Mouse (Mus musculus) liver, postnatal 0 days (tissue): ENCODE results near the gene 2210017I01Rik. TPM values are rescaled to one million over a fixed set of nuclear protein-coding genes. Genes with fewer than 3 reads are reported as not detected.

Experiments used
- ATAC-seq: fragments of 200-750 bp; cut with Nextera tagmentation; 2 replicates; pipeline ENCODE4 v1.8.0; 2017; ENCODE audit warnings: mild to moderate bottlenecking, moderate library complexity
- DNase-seq: peaks from one replicate; pipeline ENCODE4 v3.0.0-alpha.2; 2016
- H3K27ac ChIP-seq: fragments of 300-500 bp; sonication (generic); 2 replicates; pipeline ENCODE4 v1.5.1; 2014; ENCODE audit warnings: antibody characterized with exemption, moderate library complexity, mild to moderate bottlenecking, low read depth
- H3K27me3 ChIP-seq: fragments of 300-500 bp; sonication (generic); 2 replicates; pipeline ENCODE4 v1.6.1; 2014; ENCODE audit warnings: low read length, control low read depth, mixed read lengths; ENCODE audit not compliant: insufficient read depth
- H3K36me3 ChIP-seq: fragments of 300-500 bp; sonication (generic); replicated peaks from 2 replicates; pipeline ENCODE4 v1.6.1; 2014; ENCODE audit warnings: mild to moderate bottlenecking, control low read depth, low read length, moderate library complexity, mixed read lengths; ENCODE audit not compliant: insufficient read depth
- H3K4me1 ChIP-seq: fragments of 300-500 bp; sonication (generic); 2 replicates; pipeline ENCODE4 v1.6.1; 2014; ENCODE audit warnings: antibody characterized with exemption, mild to moderate bottlenecking, control low read depth; ENCODE audit not compliant: insufficient read depth
- H3K4me2 ChIP-seq: fragments of 300-500 bp; sonication (generic); 2 replicates; pipeline ENCODE4 v1.6.1; 2014; ENCODE audit warnings: low read depth, mild to moderate bottlenecking, low read length, moderate library complexity, mixed read lengths
- H3K4me3 ChIP-seq: fragments of 300-500 bp; sonication (generic); 2 replicates; pipeline ENCODE4 v1.5.1; 2014; ENCODE audit warnings: low read depth, low read length
- H3K9ac ChIP-seq: fragments of 300-500 bp; sonication (generic); replicated peaks from 2 replicates; pipeline ENCODE4 v1.6.1; 2014; ENCODE audit warnings: mild to moderate bottlenecking, moderate library complexity
- H3K9me3 ChIP-seq: fragments of 300-500 bp; sonication (generic); 2 replicates; pipeline ENCODE4 v1.6.1; 2016; ENCODE audit warnings: mild to moderate bottlenecking, control low read depth, low read length, mixed read lengths
- CTCF ChIP-seq: sonication (generic); IDR thresholded peaks from 2 replicates; pipeline ENCODE4 v1.5.1; 2016; ENCODE audit warnings: antibody characterized with exemption, low read depth
- EP300 ChIP-seq: IDR thresholded peaks from 2 replicates; pipeline ENCODE4 v1.6.1; 2016; ENCODE audit warnings: antibody characterized with exemption, low read depth, mild to moderate bottlenecking
- WGBS: fragments of 180-500 bp; shearing (Covaris S2); extraction: QIAGEN DNeasy Blood & Tissue Kit; methylation state at CpG from one replicate; pipeline ENCODE4 v1.1.7; 2014; ENCODE audit not compliant: insufficient replicate concordance; 5-methylcytosine and 5-hydroxymethylcytosine counted together
- polyA plus RNA-seq: library from polyadenylated mRNA; unstranded; fragments of >200 nt; fragmentation: Nextera tagmentation; extraction: Ambion mirVana; gene quantifications from 2 replicates; pipeline ENCODE4 v1.2.1, GENCODE M21; 2015

2210017I01Rik gene
- not detected in 2 replicates for polyA plus RNA-seq

- no peaks in the 10 kb centered on the region for H3K4me1 ChIP-seq
- no peak for DNase-seq
- no peak within 1 kb of the TSS for H3K27ac ChIP-seq
- H3K9ac ChIP-seq: no peak within 1 kb of the TSS
- no peak for ATAC-seq
- TF ChIP-seq EP300 (no peak), CTCF (no peak)
- H3K4me3 ChIP-seq: no peak within 1 kb of the TSS
- no peak within 1 kb of the TSS for H3K4me2 ChIP-seq
- no peaks in the 10 kb centered on the region for H3K36me3 ChIP-seq
- no peaks in the 10 kb centered on the region for H3K9me3 ChIP-seq
- H3K27me3 ChIP-seq: no peaks in the 10 kb centered on the region
These were observed at the start of gene 2210017I01Rik for GRCm38 (mm10) chr3:92607392-92607791. Gene 2210017I01Rik (minus strand): TSS chr3:92607492.

- Histone ChIP-seq H3K9ac (no peak within 1 kb of the TSS), H3K4me3 (no peak within 1 kb of the TSS), H3K27me3 (no peaks in the 10 kb centered on the region), H3K4me2 (no peak within 1 kb of the TSS), H3K27ac (no peak within 1 kb of the TSS), H3K9me3 (no peaks in the 10 kb centered on the region), H3K4me1 (no peaks in the 10 kb centered on the region), H3K36me3 (no peaks in the 10 kb centered on the region)
- DNase-seq (no peak), ATAC-seq (no peak)
- TF ChIP-seq EP300 (no peak), CTCF (no peak)
These were observed 49.5 kb upstream of the 2210017I01Rik start, which contains the start of gene Lce1b for GRCm38 (mm10) chr3:92656826-92657225. Gene Lce1b (minus strand): TSS chr3:92656926.

GRCm38 (mm10) chr3:92648207-92648606 lies 40.9 kb upstream of the 2210017I01Rik start, which contains the start of gene Lce1a1:
Gene Lce1a1 (minus strand): TSS chr3:92648307.
- no peak for TF ChIP-seq EP300
- no peak for TF ChIP-seq CTCF
- no peak for ATAC-seq
- no peak within 1 kb of the TSS for H3K9ac ChIP-seq

GRCm38 (mm10) chr3:92639854-92640253 lies 32.6 kb upstream of the 2210017I01Rik start:
- Histone ChIP-seq H3K4me1 (no peaks in the 10 kb centered on the region), H3K4me2 (no peak overlapping the region), H3K9me3 (no peaks in the 10 kb centered on the region), H3K9ac (no peak overlapping the region), H3K27me3 (no peaks in the 10 kb centered on the region), H3K36me3 (no peaks in the 10 kb centered on the region), H3K27ac (no peak overlapping the region), H3K4me3 (no peak overlapping the region)
- WGBS: 85% methylated on average over 15 of the region's 15 CpGs
- no peak for TF ChIP-seq CTCF
- no peak for TF ChIP-seq EP300
- ATAC-seq (no peak), DNase-seq (no peak)

More at GRCm38 (mm10) chr3:92648207-92648606, 40.9 kb upstream of the 2210017I01Rik start, which contains the start of gene Lce1a1:
- no peak within 1 kb of the TSS for H3K4me3 ChIP-seq
- WGBS: 73% methylated on average over 1 of the region's 1 CpGs
- H3K36me3 ChIP-seq: no peaks in the 10 kb centered on the region
- H3K27ac ChIP-seq: no peak within 1 kb of the TSS
- no peak for DNase-seq
- no peaks in the 10 kb centered on the region for H3K4me1 ChIP-seq
- no peaks in the 10 kb centered on the region for H3K27me3 ChIP-seq
- no peaks in the 10 kb centered on the region for H3K9me3 ChIP-seq
- no peak within 1 kb of the TSS for H3K4me2 ChIP-seq

- no peaks in the 10 kb centered on the region for H3K27me3 ChIP-seq
- ATAC-seq (no peak), DNase-seq (no peak)
- TF ChIP-seq CTCF: no peak
- TF ChIP-seq EP300: no peak
- H3K9me3 ChIP-seq: no peaks in the 10 kb centered on the region
- no peak overlapping the region for H3K9ac ChIP-seq
- no peaks in the 10 kb centered on the region for H3K36me3 ChIP-seq
- H3K27ac ChIP-seq: no peak overlapping the region
- H3K4me3 ChIP-seq: no peak overlapping the region
- H3K4me2 ChIP-seq: no peak overlapping the region
- H3K4me1 ChIP-seq: no peaks in the 10 kb centered on the region
- WGBS: 66% methylated on average over 3 of the region's 3 CpGs
These were observed 31.3 kb upstream of the 2210017I01Rik start for GRCm38 (mm10) chr3:92638653-92638991.

GRCm38 (mm10) chr3:92637745-92638652 lies 30.7 kb upstream of the 2210017I01Rik start:
- no peak for DNase-seq
- no peak for TF ChIP-seq CTCF
- ATAC-seq: no peak
- Histone ChIP-seq H3K4me3 (no peak overlapping the region), H3K27me3 (no peaks in the 10 kb centered on the region), H3K4me2 (no peak overlapping the region), H3K9ac (no peak overlapping the region), H3K27ac (no peak overlapping the region), H3K36me3 (no peaks in the 10 kb centered on the region), H3K9me3 (no peaks in the 10 kb centered on the region), H3K4me1 (no peaks in the 10 kb centered on the region)
- WGBS: 41% methylated on average over 1 of the region's 1 CpGs
